Mouse (Mus musculus): Measurements from ENCODE around the gene Olfr288. TPM values are rescaled to one million over a fixed set of nuclear protein-coding genes. Genes with fewer than 3 reads are reported as not detected.

The Olfr288 gene
- polyA plus RNA-seq, 1 experiment from 2014 or later, result not detected

DNA sequence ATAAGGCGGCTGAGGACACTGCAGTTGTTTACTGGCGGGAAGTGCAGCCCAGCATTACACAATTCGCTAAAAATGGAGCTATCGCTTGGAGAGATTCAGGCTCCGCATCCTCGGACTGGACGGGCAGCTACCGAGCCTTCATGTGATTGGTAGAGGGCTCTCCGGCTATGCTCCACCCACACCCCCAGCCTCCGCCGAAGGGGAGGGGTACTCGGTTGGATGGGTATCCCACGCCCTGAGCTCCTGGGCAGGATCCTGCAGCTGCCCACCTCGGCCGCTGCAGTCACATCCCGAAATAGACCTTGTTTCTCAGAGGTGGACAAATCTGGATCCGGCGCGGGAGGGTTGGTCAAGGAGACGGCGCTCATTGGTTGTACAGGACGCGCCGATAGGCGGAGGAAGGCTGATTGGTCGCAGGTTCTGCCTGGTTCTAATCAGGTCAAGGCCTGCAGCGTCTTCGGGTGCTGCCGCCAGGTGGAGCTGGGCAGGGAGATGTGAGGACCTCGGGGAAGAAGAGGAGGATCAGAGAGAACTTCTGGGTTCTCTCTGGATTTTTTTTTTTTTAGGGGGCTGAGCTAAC is 14.1 kb downstream of the Olfr288 start:
- Histone ChIP-seq H3K4me2 (peak overlapping the region; percentile 64), H3K27ac (replicated peaks) (peak overlapping the region; percentile 85), H3K27me3 (no peaks in the 10 kb centered on the region), H3K4me1 (replicated peaks) (peaks cover 6% of the 10 kb centered on the region; the same call in 1 of the 2 replicates), H3K36me3 (no peaks in the 10 kb centered on the region), H3K4me3 (peak overlapping the region; percentile 61), H3K9ac (peak overlapping the region; percentile 50), H3K9me3 (no peaks in the 10 kb centered on the region)
- WGBS, result under 1% methylated on average over 30 of the region's 30 CpGs
- peak; percentile 99 for ATAC-seq (ENCODE audit: low FRiP score, low read depth)

DNA sequence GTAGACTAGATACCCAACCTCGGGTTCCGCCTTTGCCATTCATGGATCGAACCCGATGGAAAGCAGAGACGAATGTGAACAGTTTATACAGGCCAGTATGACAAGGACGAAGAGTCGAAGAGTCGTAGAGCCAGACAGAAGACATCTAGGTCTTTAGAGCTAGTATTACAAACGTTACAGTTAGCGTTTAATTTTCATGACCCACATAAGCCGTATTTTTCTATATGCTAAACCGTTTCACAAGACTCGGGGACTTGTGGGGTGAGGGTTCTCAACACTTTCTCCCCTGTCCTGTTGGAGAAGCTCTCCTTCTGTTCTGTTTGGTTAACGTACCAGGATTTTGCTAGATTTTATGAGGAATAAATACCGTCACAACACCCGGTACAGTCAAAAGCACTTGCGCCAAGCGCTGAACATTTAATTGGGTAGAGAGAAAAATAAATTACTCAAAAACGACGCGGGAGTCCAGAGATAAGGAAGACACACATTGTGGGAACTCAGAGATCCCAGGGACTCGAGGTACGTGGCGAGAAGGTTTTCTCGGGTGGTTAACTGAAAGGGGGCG is 14.7 kb downstream of the Olfr288 start:
- ATAC-seq (ENCODE audit: low FRiP score, low read depth), result no peak
- H3K9ac ChIP-seq, result peak overlapping the region; percentile 50
- H3K36me3 ChIP-seq, result no peaks in the 10 kb centered on the region
- WGBS, result 4% methylated on average over 26 of the region's 26 CpGs
- no peaks in the 10 kb centered on the region for H3K9me3 ChIP-seq
- no peaks in the 10 kb centered on the region for H3K27me3 ChIP-seq
- peak overlapping the region; percentile 64 for H3K4me2 ChIP-seq
- peak overlapping the region; percentile 85 for H3K27ac ChIP-seq (replicated peaks)
- H3K4me1 ChIP-seq (replicated peaks), result peaks cover 6% of the 10 kb centered on the region; the same call in 1 of the 2 replicates
- peak overlapping the region; percentile 61 for H3K4me3 ChIP-seq

DNA sequence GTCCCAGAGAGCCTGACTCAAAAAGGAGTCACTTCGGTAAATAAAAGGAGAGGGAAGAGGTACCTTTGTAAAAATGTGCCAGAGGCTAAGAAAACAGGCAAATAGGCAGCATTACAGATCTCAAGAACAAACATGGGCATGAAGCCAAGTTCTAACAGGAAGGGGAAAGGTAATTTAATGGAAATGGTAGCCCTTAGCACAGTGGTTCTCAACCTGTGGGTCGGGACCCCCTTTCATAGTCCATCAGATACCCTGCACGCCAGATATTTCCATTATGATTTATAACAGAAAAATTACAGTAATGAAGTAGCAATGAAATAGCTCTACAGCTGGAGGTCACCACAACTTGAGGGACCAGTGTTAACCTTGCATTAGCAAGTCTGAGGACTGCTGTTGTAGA is 18.0 kb downstream of the Olfr288 start:
- WGBS, result 79% methylated on average over 3 of the region's 3 CpGs

DNA sequence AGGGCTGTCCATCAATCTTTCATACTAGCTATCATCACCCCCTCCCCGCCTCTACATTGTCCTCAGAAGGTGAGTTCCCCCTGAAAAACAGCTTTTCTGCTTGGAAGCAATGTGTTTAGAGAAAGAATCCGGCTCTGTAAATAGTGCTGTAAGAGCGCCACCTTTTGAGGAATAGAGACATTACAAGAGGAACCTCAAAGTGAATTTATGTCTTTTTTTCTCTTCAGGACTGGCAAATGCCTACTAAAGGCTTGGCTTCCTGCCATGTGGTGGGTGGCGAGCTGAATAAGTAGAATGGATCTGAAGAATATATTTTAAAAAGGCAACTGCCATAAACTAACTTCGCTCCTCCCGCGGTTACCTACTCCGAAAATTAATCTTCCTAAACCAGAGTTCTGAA is 21.5 kb downstream of the Olfr288 start:
- H3K4me2 ChIP-seq, result peak overlapping the region; percentile 18; the same call in 1 of the 2 replicates
- no peak for ATAC-seq (ENCODE audit: low FRiP score, low read depth)

More for the DNA sequence above, 18.0 kb downstream of the Olfr288 start:
- Histone ChIP-seq H3K4me2 (no peak overlapping the region), H3K36me3 (no peaks in the 10 kb centered on the region), H3K27ac (replicated peaks) (no peak overlapping the region), H3K9me3 (no peaks in the 10 kb centered on the region), H3K4me1 (replicated peaks) (peaks cover 12% of the 10 kb centered on the region), H3K9ac (no peak overlapping the region), H3K27me3 (0 out of 2 replicates have a peak, but pooled peaks cover 2% of the 10 kb centered on the region), H3K4me3 (no peak overlapping the region)
- no peak for ATAC-seq (ENCODE audit: low FRiP score, low read depth)

DNA sequence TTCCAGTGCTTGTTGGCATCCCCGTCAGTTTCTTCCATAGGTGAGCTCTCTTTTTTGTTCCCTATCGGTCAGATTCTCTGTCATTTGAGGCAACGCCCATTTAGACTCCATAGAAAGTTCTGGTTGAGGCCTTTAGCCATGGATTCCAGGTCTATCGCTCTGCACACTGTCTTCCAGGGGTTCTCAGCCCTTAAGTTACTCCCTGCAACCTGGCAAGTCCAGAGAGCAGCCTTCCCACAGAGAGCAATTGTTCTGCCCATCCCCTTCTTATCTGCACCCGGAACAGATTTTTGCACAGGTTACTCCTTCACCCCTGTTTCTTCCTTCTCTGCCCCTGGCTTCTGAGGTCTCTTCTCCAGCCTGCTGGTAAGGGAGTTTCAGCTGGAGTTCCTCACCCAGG is 23.2 kb downstream of the Olfr288 start:
- H3K27ac ChIP-seq (replicated peaks), result no peak overlapping the region
- 75% methylated on average over 5 of the region's 5 CpGs for WGBS
- H3K36me3 ChIP-seq, result no peaks in the 10 kb centered on the region
- H3K27me3 ChIP-seq, result 0 out of 2 replicates have a peak, but pooled peaks cover 2% of the 10 kb centered on the region
- H3K4me2 ChIP-seq, result peak overlapping the region; percentile 82; the same call in 1 of the 2 replicates
- H3K9me3 ChIP-seq, result no peaks in the 10 kb centered on the region
- no peak overlapping the region for H3K9ac ChIP-seq
- no peak overlapping the region for H3K4me3 ChIP-seq
- H3K4me1 ChIP-seq (replicated peaks), result peaks cover 45% of the 10 kb centered on the region
- ATAC-seq (ENCODE audit: low FRiP score, low read depth), result no peak

More for the DNA sequence above, 21.5 kb downstream of the Olfr288 start:
- 35% methylated on average over 8 of the region's 8 CpGs for WGBS
- Histone ChIP-seq H3K9me3 (no peaks in the 10 kb centered on the region), H3K4me3 (no peak overlapping the region), H3K27me3 (0 out of 2 replicates have a peak, but pooled peaks cover 2% of the 10 kb centered on the region), H3K36me3 (no peaks in the 10 kb centered on the region), H3K27ac (replicated peaks) (no peak overlapping the region), H3K9ac (no peak overlapping the region), H3K4me1 (replicated peaks) (peaks cover 36% of the 10 kb centered on the region)

DNA sequence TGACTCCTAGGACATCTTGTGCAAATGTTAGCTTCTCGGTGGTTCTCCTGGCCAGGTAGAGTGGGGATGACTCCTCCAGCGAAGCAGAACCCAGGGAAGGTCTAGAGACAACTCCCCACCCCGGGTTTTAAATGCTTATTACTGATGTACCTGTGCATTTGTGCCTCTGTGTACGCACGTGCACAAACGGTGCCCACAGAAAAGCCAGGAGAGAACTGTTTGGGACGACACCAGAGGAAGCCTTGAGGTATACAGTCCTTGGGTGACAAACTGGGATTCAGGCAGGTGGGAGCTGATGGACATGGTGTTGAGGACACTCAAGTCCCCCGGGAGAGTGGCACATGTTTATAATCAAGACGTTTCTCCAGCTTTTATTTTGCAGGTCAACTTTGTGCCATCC is 24.4 kb downstream of the Olfr288 start:
- Histone ChIP-seq H3K4me2 (peak overlapping the region; percentile 82), H3K27ac (replicated peaks) (no peak overlapping the region), H3K4me3 (peak overlapping the region; percentile 58), H3K4me1 (replicated peaks) (peaks cover 51% of the 10 kb centered on the region), H3K9me3 (no peaks in the 10 kb centered on the region), H3K9ac (no peak overlapping the region), H3K36me3 (no peaks in the 10 kb centered on the region), H3K27me3 (0 out of 2 replicates have a peak, but pooled peaks cover 2% of the 10 kb centered on the region)
- ATAC-seq (ENCODE audit: low FRiP score, low read depth), result no peak
- WGBS, result 76% methylated on average over 9 of the region's 9 CpGs

DNA sequence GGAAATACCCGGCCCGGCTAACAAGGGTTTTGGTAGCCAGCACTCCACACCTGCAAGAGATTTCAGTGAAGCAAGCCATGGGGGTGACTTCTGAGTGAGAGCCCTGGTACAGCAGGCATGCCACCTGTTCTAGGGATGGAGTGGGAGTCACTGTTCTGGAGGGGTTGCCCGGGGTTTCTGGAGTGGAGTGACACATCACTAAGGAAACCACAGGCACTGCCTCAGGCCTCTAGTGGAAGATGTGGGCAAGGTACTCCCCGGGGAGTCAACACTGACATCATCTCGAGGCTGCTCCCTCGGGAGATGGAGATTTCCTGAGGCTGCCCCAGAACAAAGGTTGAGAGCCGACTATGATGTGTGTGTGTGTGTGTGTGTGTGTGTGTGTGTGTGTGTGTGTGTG is 25.0 kb downstream of the Olfr288 start:
- H3K9me3 ChIP-seq, result no peaks in the 10 kb centered on the region
- peak overlapping the region; percentile 58 for H3K4me3 ChIP-seq
- peaks cover 2% of the 10 kb centered on the region; the same call in 1 of the 2 replicates for H3K27me3 ChIP-seq
- no peak for ATAC-seq (ENCODE audit: low FRiP score, low read depth)
- peak overlapping the region; percentile 68 for H3K9ac ChIP-seq
- H3K4me1 ChIP-seq (replicated peaks), result peaks cover 51% of the 10 kb centered on the region
- WGBS, result 26% methylated on average over 7 of the region's 7 CpGs
- no peaks in the 10 kb centered on the region for H3K36me3 ChIP-seq
- H3K27ac ChIP-seq (replicated peaks), result no peak overlapping the region
- H3K4me2 ChIP-seq, result peak overlapping the region; percentile 82

DNA sequence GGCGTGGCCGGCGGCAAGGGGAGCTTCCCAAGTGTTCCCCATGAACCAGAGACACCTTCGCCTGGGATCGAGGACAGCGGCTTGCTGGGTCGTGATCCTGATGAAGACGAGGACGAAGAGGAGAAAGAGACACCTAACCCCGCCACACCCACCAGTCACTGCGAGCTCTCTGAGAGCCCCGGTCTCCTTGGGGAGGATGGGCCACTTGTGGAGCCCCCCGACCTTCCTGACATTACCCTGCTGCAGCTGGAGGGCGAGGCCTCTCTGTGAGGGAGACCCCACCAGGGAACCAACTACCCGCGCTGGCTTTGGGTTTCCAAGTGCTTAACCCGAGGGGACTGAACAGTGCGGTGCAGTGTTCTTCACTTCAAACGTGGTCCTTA is 26.7 kb downstream of the Olfr288 start:
- Histone ChIP-seq H3K27ac (replicated peaks) (peak overlapping the region; percentile 95; the same call in 1 of the 2 replicates), H3K27me3 (no peaks in the 10 kb centered on the region; the same call in 1 of the 2 replicates), H3K4me2 (peak overlapping the region; percentile 82), H3K9ac (peak overlapping the region; percentile 68), H3K4me3 (peak overlapping the region; percentile 58), H3K9me3 (no peaks in the 10 kb centered on the region), H3K4me1 (replicated peaks) (peaks cover 47% of the 10 kb centered on the region), H3K36me3 (no peaks in the 10 kb centered on the region)
- 3% methylated on average over 19 of the region's 19 CpGs for WGBS
- no peak for ATAC-seq (ENCODE audit: low FRiP score, low read depth)

DNA sequence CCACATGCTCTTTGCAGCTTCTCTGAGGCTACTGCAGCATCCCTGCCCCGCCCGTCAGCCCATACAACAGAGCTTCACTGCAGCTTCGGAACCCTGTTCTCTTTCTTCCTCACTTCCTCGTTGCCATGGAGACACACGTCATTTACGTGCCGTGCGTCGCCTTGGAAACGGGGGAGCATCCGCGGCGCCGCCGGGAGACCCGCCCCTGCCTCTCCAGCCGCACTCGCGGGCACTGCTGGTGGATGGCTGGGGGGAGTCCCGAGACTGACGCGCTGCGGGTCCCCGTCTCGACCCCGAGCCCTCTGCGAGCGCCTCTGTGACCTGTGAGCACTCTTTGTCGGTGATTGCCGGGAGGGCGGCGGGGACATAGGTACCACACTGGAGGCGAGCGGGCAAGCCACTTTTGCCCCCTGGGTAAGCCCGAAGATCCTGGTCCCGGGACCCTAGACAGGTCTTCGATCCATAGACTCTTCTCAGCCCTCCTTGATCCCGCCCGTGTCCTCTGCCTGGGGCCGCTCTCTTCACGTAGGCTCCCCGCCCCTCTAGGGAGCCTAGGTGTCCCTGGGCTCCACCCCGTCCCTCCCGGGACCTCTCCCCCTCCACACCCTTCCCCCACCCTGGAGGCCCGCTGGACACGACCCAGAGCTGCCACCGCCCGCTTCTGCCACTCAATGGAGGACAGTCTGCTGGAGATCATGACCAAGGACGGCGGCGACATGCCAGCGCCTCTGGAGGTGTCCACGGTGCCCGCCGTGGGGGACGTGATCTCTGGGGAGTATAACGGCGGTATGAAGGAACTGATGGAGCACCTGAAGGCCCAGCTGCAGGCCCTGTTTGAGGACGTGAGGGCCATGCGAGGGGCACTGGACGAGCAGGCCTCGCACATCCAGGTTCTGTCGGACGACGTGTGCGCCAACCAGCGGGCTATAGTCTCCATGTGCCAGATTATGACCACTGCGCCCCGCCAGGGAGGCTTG is 27.4 kb downstream of the Olfr288 start:
- peak; percentile 96 for ATAC-seq (ENCODE audit: low FRiP score, low read depth)
- Histone ChIP-seq H3K4me3 (peak overlapping the region; percentile 58), H3K27ac (replicated peaks) (peak overlapping the region; percentile 95), H3K4me1 (replicated peaks) (peaks cover 46% of the 10 kb centered on the region), H3K36me3 (no peaks in the 10 kb centered on the region), H3K9ac (peak overlapping the region; percentile 68), H3K9me3 (no peaks in the 10 kb centered on the region), H3K27me3 (no peaks in the 10 kb centered on the region; the same call in 1 of the 2 replicates), H3K4me2 (peak overlapping the region; percentile 82)
- WGBS, result 1% methylated on average over 69 of the region's 69 CpGs

DNA sequence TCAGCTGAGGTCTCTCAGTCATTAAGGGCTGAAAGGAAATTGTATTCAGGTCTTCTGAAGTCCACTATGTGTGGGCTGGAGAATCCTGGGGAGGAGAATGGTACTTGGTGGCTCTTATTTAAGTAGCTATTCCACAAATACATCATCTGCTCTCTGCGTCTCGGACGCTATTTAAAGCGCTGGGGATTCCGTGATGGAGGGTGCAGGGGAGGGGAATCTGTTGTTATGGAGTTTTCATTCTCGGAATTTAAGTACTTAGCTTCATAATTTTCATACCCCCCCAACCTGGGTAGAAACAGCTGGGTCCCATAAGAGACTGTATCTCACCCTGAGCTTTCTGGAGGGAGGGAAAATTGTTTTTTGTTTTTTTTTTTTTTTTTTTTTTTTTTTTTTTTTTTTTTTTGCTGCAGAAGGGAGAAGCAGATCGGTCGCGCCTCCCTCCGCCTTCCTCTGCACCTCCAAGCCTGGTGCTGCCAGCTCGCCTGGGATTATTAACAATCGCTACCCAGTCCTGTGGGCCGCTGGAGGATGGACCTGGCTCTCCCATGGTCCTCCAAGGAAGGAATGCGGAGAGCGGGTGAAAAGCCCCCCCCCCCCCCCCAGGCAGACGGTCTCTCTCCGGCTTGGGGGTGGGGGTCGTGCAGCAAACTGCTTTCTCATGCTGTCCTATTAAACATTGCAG is 28.2 kb downstream of the Olfr288 start, which contains the start of gene Ccdc184:
Gene Ccdc184 (plus strand): TSS at position 196 of the 682 bp plus-strand sequence.
- peak within 1 kb of the TSS; percentile 95 for H3K27ac ChIP-seq (replicated peaks)
- under 1% methylated on average over 18 of the region's 18 CpGs for WGBS
- H3K36me3 ChIP-seq, result no peaks in the 10 kb centered on the region
- peaks cover 44% of the 10 kb centered on the region for H3K4me1 ChIP-seq (replicated peaks)
- H3K4me2 ChIP-seq, result peak within 1 kb of the TSS; percentile 82
- peak within 1 kb of the TSS; percentile 68 for H3K9ac ChIP-seq
- H3K9me3 ChIP-seq, result no peaks in the 10 kb centered on the region
- peak; percentile 83 for ATAC-seq (ENCODE audit: low FRiP score, low read depth)
- peak within 1 kb of the TSS; percentile 58 for H3K4me3 ChIP-seq
- no peaks in the 10 kb centered on the region; the same call in 1 of the 2 replicates for H3K27me3 ChIP-seq

DNA sequence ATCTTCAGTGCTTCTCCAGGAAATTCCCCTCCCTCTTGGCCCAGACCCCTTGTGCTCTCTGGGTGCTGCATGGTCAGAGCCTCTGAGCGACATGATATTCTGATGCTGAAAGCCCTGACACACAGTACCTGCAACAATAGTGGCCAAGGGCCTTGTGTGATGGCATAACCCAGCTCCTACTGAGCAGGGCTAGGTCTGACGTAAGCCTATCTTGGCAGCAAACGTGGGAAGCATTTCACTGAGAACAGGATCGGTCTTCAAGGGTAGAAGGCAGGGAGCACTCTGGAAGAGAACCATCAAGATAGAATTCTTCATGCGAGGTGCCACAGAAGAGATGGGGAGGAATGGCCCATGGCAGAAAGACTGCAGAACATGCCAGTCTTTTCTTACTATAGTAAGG is 29.8 kb downstream of the Olfr288 start, which contains the start of gene Asb8:
Gene Asb8 (minus strand): TSS at position 101 of the 400 bp plus-strand sequence.
- Histone ChIP-seq H3K36me3 (no peaks in the 10 kb centered on the region), H3K4me3 (no peak within 1 kb of the TSS), H3K9ac (no peak within 1 kb of the TSS), H3K27ac (replicated peaks) (no peak within 1 kb of the TSS), H3K9me3 (no peaks in the 10 kb centered on the region), H3K4me2 (0 out of 2 replicates have a peak within 1 kb of the TSS, but pooled peaks have one; percentile 82), H3K4me1 (replicated peaks) (peaks cover 29% of the 10 kb centered on the region), H3K27me3 (no peaks in the 10 kb centered on the region; the same call in 1 of the 2 replicates)
- 86% methylated on average over 5 of the region's 5 CpGs for WGBS
- ATAC-seq (ENCODE audit: low FRiP score, low read depth), result no peak

Measured in hindbrain, embryonic 15.5 days (tissue).